Mouse (Mus musculus) C2C12 (cell line): Measurements from ENCODE around the gene Use1.

Experiments used
- CEBPB ChIP-seq: IDR thresholded peaks from one replicate; pipeline ENCODE4 v1.6.1; 2011; ENCODE audit warnings: low read depth, mild to moderate bottlenecking, control low read depth, moderate library complexity
- CTCF ChIP-seq: IDR thresholded peaks from one replicate; pipeline ENCODE4 v1.5.1; 2011; ENCODE audit not compliant: control insufficient read depth, insufficient read depth, insufficient read length
- MYOD1 ChIP-seq: IDR thresholded peaks from one replicate; pipeline ENCODE4 v1.6.1; 2011; ENCODE audit warnings: low read depth; ENCODE audit not compliant: control insufficient read depth, insufficient read length
- USF1 ChIP-seq: IDR thresholded peaks from one replicate; pipeline ENCODE4 v1.6.1; 2011; ENCODE audit warnings: low read depth, mild to moderate bottlenecking, control low read depth, moderate library complexity

GRCm38 (mm10) chr8:71346581-71346980, 20.1 kb upstream of the Use1 start:
- no peak for TF ChIP-seq CTCF
- no peak for TF ChIP-seq MYOD1
- TF ChIP-seq CEBPB: no peak
- no peak for TF ChIP-seq USF1
